Mouse (Mus musculus) midbrain, embryonic 12.5 days (tissue): ENCODE data around the gene Arap1. TPM values are rescaled to one million over a fixed set of nuclear protein-coding genes. Genes with fewer than 3 reads are reported as not detected.
A peak's percentile ranks its signal among the peaks of the same experiment; 100 is the strongest.

Experiments
- ATAC-seq: fragments of 200-750 bp; cut with Nextera tagmentation; 2 replicates; pipeline ENCODE4 v1.8.0; 2017; ENCODE audit warnings: low read depth, moderate TSS enrichment, moderate library complexity; ENCODE audit not compliant: low FRiP score
- H3K27ac ChIP-seq: fragments of 300-500 bp; sonication (generic); replicated peaks from 2 replicates; pipeline ENCODE4 v1.5.1; 2016; ENCODE audit warnings: mild to moderate bottlenecking
- H3K27me3 ChIP-seq: fragments of 300-500 bp; sonication (generic); 2 replicates; pipeline ENCODE4 v1.6.1; 2016; ENCODE audit warnings: mild to moderate bottlenecking
- H3K36me3 ChIP-seq: fragments of 300-500 bp; sonication (generic); 2 replicates; pipeline ENCODE4 v1.6.1; 2016
- H3K4me1 ChIP-seq: fragments of 300-500 bp; sonication (generic); 2 replicates; pipeline ENCODE4 v1.6.1; 2016
- H3K4me2 ChIP-seq: fragments of 300-500 bp; sonication (generic); replicated peaks from 2 replicates; pipeline ENCODE4 v1.6.1; 2016; ENCODE audit warnings: mild to moderate bottlenecking, moderate library complexity
- H3K4me3 ChIP-seq: fragments of 300-500 bp; sonication (generic); 2 replicates; pipeline ENCODE4 v1.5.1; 2016; ENCODE audit warnings: mild to moderate bottlenecking
- H3K9ac ChIP-seq: fragments of 300-500 bp; sonication (generic); replicated peaks from 2 replicates; pipeline ENCODE4 v1.6.1; 2016; ENCODE audit warnings: mild to moderate bottlenecking, moderate library complexity
- H3K9me3 ChIP-seq: fragments of 300-500 bp; sonication (generic); 2 replicates; pipeline ENCODE4 v1.6.1; 2016; ENCODE audit warnings: mild to moderate bottlenecking
- WGBS: fragments of 180-500 bp; shearing (Covaris S2); methylation state at CpG from one replicate; pipeline ENCODE4 v1.1.7; 2016; 5-methylcytosine and 5-hydroxymethylcytosine counted together
- polyA plus RNA-seq: library from polyadenylated mRNA; unstranded; fragments of >200 nt; fragmentation: Nextera tagmentation; extraction: Ambion mirVana; gene quantifications from 2 replicates; pipeline ENCODE4 v1.2.1, GENCODE M21; 2016

Gene Arap1
- polyA plus RNA-seq, 1 experiment from 2014 or later, result 15.0 TPM

GRCm38 (mm10) chr7:101426692-101427091 is 78.8 kb downstream of the Arap1 start:
- H3K4me2 ChIP-seq, result no peak overlapping the region
- H3K9me3 ChIP-seq, result no peaks in the 10 kb centered on the region
- WGBS, result 72% methylated on average over 8 of the region's 8 CpGs
- no peak for ATAC-seq
- peaks cover 14% of the 10 kb centered on the region; the same call in 1 of the 2 replicates for H3K27me3 ChIP-seq
- no peaks in the 10 kb centered on the region for H3K36me3 ChIP-seq
- no peak overlapping the region for H3K4me3 ChIP-seq
- H3K9ac ChIP-seq, result no peak overlapping the region
- H3K4me1 ChIP-seq, result peaks cover 13% of the 10 kb centered on the region
- H3K27ac ChIP-seq, result peak overlapping the region; percentile 49

- no peaks in the 10 kb centered on the region for H3K36me3 ChIP-seq
- peaks cover 9% of the 10 kb centered on the region; the same call in 1 of the 2 replicates for H3K27me3 ChIP-seq
- no peak overlapping the region for H3K4me3 ChIP-seq
- ATAC-seq, result no peak
- no peak overlapping the region for H3K27ac ChIP-seq
- no peak overlapping the region for H3K9ac ChIP-seq
- H3K4me1 ChIP-seq, result peaks cover 5% of the 10 kb centered on the region
- 10% methylated on average over 2 of the region's 2 CpGs for WGBS
- no peak overlapping the region for H3K4me2 ChIP-seq
- H3K9me3 ChIP-seq, result no peaks in the 10 kb centered on the region
These were observed 79.9 kb downstream of the Arap1 start for GRCm38 (mm10) chr7:101427736-101428135.

GRCm38 (mm10) chr7:101435038-101435437 is 87.2 kb downstream of the Arap1 start:
- 67% methylated on average over 6 of the region's 6 CpGs for WGBS
- H3K9me3 ChIP-seq, result no peaks in the 10 kb centered on the region
- no peaks in the 10 kb centered on the region for H3K27me3 ChIP-seq
- H3K4me1 ChIP-seq, result no peaks in the 10 kb centered on the region; the same call in 1 of the 2 replicates
- no peak overlapping the region for H3K9ac ChIP-seq
- no peaks in the 10 kb centered on the region for H3K36me3 ChIP-seq
- no peak overlapping the region for H3K27ac ChIP-seq
- 0 out of 2 replicates have a peak, but pooled peaks have one; percentile 41 for ATAC-seq
- no peak overlapping the region for H3K4me3 ChIP-seq
- H3K4me2 ChIP-seq, result no peak overlapping the region

- 32% methylated on average over 1 of the region's 1 CpGs for WGBS
- no peak overlapping the region for H3K27ac ChIP-seq
- no peak overlapping the region for H3K4me2 ChIP-seq
- no peak overlapping the region for H3K4me3 ChIP-seq
- H3K9me3 ChIP-seq, result no peaks in the 10 kb centered on the region
- no peak for ATAC-seq
- no peaks in the 10 kb centered on the region for H3K36me3 ChIP-seq
- no peaks in the 10 kb centered on the region for H3K27me3 ChIP-seq
- H3K9ac ChIP-seq, result no peak overlapping the region
- H3K4me1 ChIP-seq, result peaks cover under 1% of the 10 kb centered on the region; the same call in 1 of the 2 replicates
These were observed 90.0 kb downstream of the Arap1 start for GRCm38 (mm10) chr7:101437876-101438275.

GRCm38 (mm10) chr7:101443093-101443492 is 95.2 kb downstream of the Arap1 start:
- 62% methylated on average over 10 of the region's 10 CpGs for WGBS
- 0 out of 2 replicates have a peak, but pooled peaks cover 4% of the 10 kb centered on the region for H3K4me1 ChIP-seq
- H3K4me3 ChIP-seq, result no peak overlapping the region
- H3K27me3 ChIP-seq, result peaks cover 4% of the 10 kb centered on the region; the same call in 1 of the 2 replicates
- no peak overlapping the region for H3K27ac ChIP-seq
- H3K9me3 ChIP-seq, result no peaks in the 10 kb centered on the region
- H3K4me2 ChIP-seq, result no peak overlapping the region
- ATAC-seq, result no peak
- H3K9ac ChIP-seq, result no peak overlapping the region; the same call in 1 of the 2 replicates
- no peaks in the 10 kb centered on the region for H3K36me3 ChIP-seq

GRCm38 (mm10) chr7:101444211-101444610 is 96.3 kb downstream of the Arap1 start:
- H3K4me3 ChIP-seq, result no peak overlapping the region
- no peak for ATAC-seq
- H3K9me3 ChIP-seq, result no peaks in the 10 kb centered on the region
- no peak overlapping the region for H3K27ac ChIP-seq
- no peaks in the 10 kb centered on the region for H3K36me3 ChIP-seq
- H3K4me1 ChIP-seq, result 0 out of 2 replicates have a peak, but pooled peaks cover 4% of the 10 kb centered on the region
- WGBS, result 89% methylated on average over 4 of the region's 4 CpGs
- no peak overlapping the region for H3K9ac ChIP-seq
- H3K27me3 ChIP-seq, result peaks cover 9% of the 10 kb centered on the region; the same call in 1 of the 2 replicates
- H3K4me2 ChIP-seq, result no peak overlapping the region

GRCm38 (mm10) chr7:101449855-101450254 is 102.0 kb downstream of the Arap1 start:
- WGBS, result 43% methylated on average over 3 of the region's 3 CpGs
- Histone ChIP-seq H3K27me3 (peaks cover 45% of the 10 kb centered on the region), H3K9ac (no peak overlapping the region), H3K9me3 (no peaks in the 10 kb centered on the region), H3K27ac (no peak overlapping the region), H3K4me1 (peaks cover 4% of the 10 kb centered on the region; the same call in 1 of the 2 replicates), H3K4me3 (no peak overlapping the region), H3K36me3 (no peaks in the 10 kb centered on the region), H3K4me2 (no peak overlapping the region)
- no peak for ATAC-seq

GRCm38 (mm10) chr7:101450422-101451401 is 102.8 kb downstream of the Arap1 start:
- Histone ChIP-seq H3K4me3 (peak overlapping the region; percentile 55), H3K27ac (no peak overlapping the region), H3K36me3 (no peaks in the 10 kb centered on the region), H3K9ac (peak overlapping the region; percentile 57), H3K27me3 (peaks cover 50% of the 10 kb centered on the region), H3K9me3 (no peaks in the 10 kb centered on the region), H3K4me2 (peak overlapping the region; percentile 99), H3K4me1 (peaks cover 4% of the 10 kb centered on the region; the same call in 1 of the 2 replicates)
- under 1% methylated on average over 64 of the region's 68 CpGs for WGBS
- peak; percentile 83 for ATAC-seq

GRCm38 (mm10) chr7:101452669-101453068 is 104.8 kb downstream of the Arap1 start:
- Histone ChIP-seq H3K4me2 (0 out of 2 replicates have a peak overlapping the region, but pooled peaks have one; percentile 99), H3K9ac (no peak overlapping the region), H3K36me3 (no peaks in the 10 kb centered on the region), H3K9me3 (no peaks in the 10 kb centered on the region), H3K4me1 (peaks cover 4% of the 10 kb centered on the region; the same call in 1 of the 2 replicates), H3K4me3 (no peak overlapping the region), H3K27me3 (peaks cover 46% of the 10 kb centered on the region), H3K27ac (no peak overlapping the region)
- WGBS, result 87% methylated on average over 3 of the region's 3 CpGs
- no peak for ATAC-seq

- ATAC-seq, result no peak
- Histone ChIP-seq H3K4me2 (no peak overlapping the region; the same call in 1 of the 2 replicates), H3K4me3 (no peak overlapping the region), H3K9me3 (no peaks in the 10 kb centered on the region), H3K27me3 (peaks cover 46% of the 10 kb centered on the region), H3K9ac (no peak overlapping the region), H3K4me1 (peaks cover 4% of the 10 kb centered on the region; the same call in 1 of the 2 replicates), H3K36me3 (no peaks in the 10 kb centered on the region), H3K27ac (no peak overlapping the region)
- 91% methylated on average over 3 of the region's 3 CpGs for WGBS
These were observed 105.4 kb downstream of the Arap1 start for GRCm38 (mm10) chr7:101453296-101453695.

GRCm38 (mm10) chr7:101453725-101454124 is 105.9 kb downstream of the Arap1 start:
- Histone ChIP-seq H3K4me1 (peaks cover 4% of the 10 kb centered on the region; the same call in 1 of the 2 replicates), H3K9me3 (no peaks in the 10 kb centered on the region), H3K27ac (no peak overlapping the region), H3K4me2 (no peak overlapping the region; the same call in 1 of the 2 replicates), H3K9ac (no peak overlapping the region), H3K4me3 (no peak overlapping the region), H3K36me3 (no peaks in the 10 kb centered on the region), H3K27me3 (peaks cover 47% of the 10 kb centered on the region)
- WGBS, result 19% methylated on average over 8 of the region's 8 CpGs
- ATAC-seq, result no peak

- no peak for ATAC-seq
- Histone ChIP-seq H3K4me2 (no peak overlapping the region), H3K36me3 (no peaks in the 10 kb centered on the region), H3K4me1 (peaks cover 4% of the 10 kb centered on the region; the same call in 1 of the 2 replicates), H3K4me3 (no peak overlapping the region), H3K9me3 (no peaks in the 10 kb centered on the region), H3K9ac (no peak overlapping the region), H3K27me3 (peaks cover 48% of the 10 kb centered on the region), H3K27ac (no peak overlapping the region)
- 87% methylated on average over 9 of the region's 9 CpGs for WGBS
These were observed 106.6 kb downstream of the Arap1 start for GRCm38 (mm10) chr7:101454479-101454878.
